Mouse (Mus musculus) heart, embryonic 14.5 days (tissue): Measurements from ENCODE around the gene Gm44596. TPM values are rescaled to one million over a fixed set of nuclear protein-coding genes. Genes with fewer than 3 reads are reported as not detected.

Experiments used
- polyA plus RNA-seq: library from polyadenylated mRNA; unstranded; fragments of >200 nt; fragmentation: Nextera tagmentation; extraction: Ambion mirVana; gene quantifications from 2 replicates; pipeline ENCODE4 v1.2.1, GENCODE M21; 2014

Gm44596 gene
- polyA plus RNA-seq, 1 experiment from 2014 or later: not detected

Other genes starting within 250 kb of the Gm44596 start
- gene Tspan9, start 231.9 kb upstream of the Gm44596 start, polyA plus RNA-seq: 142 and 143 TPM in 2 replicates
- 1.2 and 2.5 TPM in 2 replicates for gene Tead4, start 74.7 kb upstream of the Gm44596 start, polyA plus RNA-seq
- gene Tulp3, start 19.7 kb upstream of the Gm44596 start, polyA plus RNA-seq: 10.2 and 11.0 TPM in 2 replicates
- 79.2 and 79.6 TPM in 2 replicates for gene Rhno1, start 12.6 kb upstream of the Gm44596 start, polyA plus RNA-seq
- 23.8 and 25.0 TPM in 2 replicates for gene Foxm1, start 12.5 kb upstream of the Gm44596 start, polyA plus RNA-seq
- gene Tex52, start within 50 bp of the Gm44596 start, polyA plus RNA-seq: 0.15 and 0.27 TPM in 2 replicates
- 2.1 and 2.5 TPM in 2 replicates for gene Nrip2, start 23.8 kb downstream of the Gm44596 start, polyA plus RNA-seq
- 28.4 and 28.6 TPM in 2 replicates for gene Itfg2, start 49.4 kb downstream of the Gm44596 start, polyA plus RNA-seq
- gene Fkbp4, start 63.2 kb downstream of the Gm44596 start, polyA plus RNA-seq: 220 and 251 TPM in 2 replicates
- gene Pzp, start 151.2 kb downstream of the Gm44596 start, polyA plus RNA-seq: 0.43 and 0.77 TPM in 2 replicates
- 0.16 and 0.47 TPM in 2 replicates for gene A2ml1, start 206.1 kb downstream of the Gm44596 start, polyA plus RNA-seq
- not detected in 2 replicates for gene Klrb1a, start 248.0 kb downstream of the Gm44596 start, polyA plus RNA-seq